Mouse (Mus musculus) forebrain, embryonic 13.5 days (tissue): ENCODE results near the gene Rgl2. TPM values are rescaled to one million over a fixed set of nuclear protein-coding genes. Genes with fewer than 3 reads are reported as not detected.

Source experiments
- ATAC-seq: fragments of 200-750 bp; cut with Nextera tagmentation; 2 replicates; pipeline ENCODE4 v1.8.0; 2017
- H3K27ac ChIP-seq: fragments of 300-500 bp; sonication (generic); 2 replicates; pipeline ENCODE4 v1.5.1; 2015; ENCODE audit warnings: inconsistent platforms, mild to moderate bottlenecking, moderate library complexity
- H3K27me3 ChIP-seq: fragments of 300-500 bp; sonication (generic); 2 replicates; pipeline ENCODE4 v1.6.1; 2015; ENCODE audit warnings: mild to moderate bottlenecking, inconsistent platforms
- H3K36me3 ChIP-seq: fragments of 300-500 bp; sonication (generic); 2 replicates; pipeline ENCODE4 v1.6.1; 2015; ENCODE audit warnings: mild to moderate bottlenecking, inconsistent platforms; ENCODE audit not compliant: poor library complexity, severe bottlenecking
- H3K4me1 ChIP-seq: fragments of 300-500 bp; sonication (generic); 2 replicates; pipeline ENCODE4 v1.6.1; 2015; ENCODE audit warnings: inconsistent platforms
- H3K4me2 ChIP-seq: fragments of 300-500 bp; sonication (generic); 2 replicates; pipeline ENCODE4 v1.6.1; 2015; ENCODE audit warnings: inconsistent platforms, mild to moderate bottlenecking, moderate library complexity
- H3K4me3 ChIP-seq: fragments of 300-500 bp; sonication (generic); 2 replicates; pipeline ENCODE4 v1.5.1; 2015; ENCODE audit warnings: mild to moderate bottlenecking, inconsistent platforms
- H3K9ac ChIP-seq: fragments of 300-500 bp; sonication (generic); 2 replicates; pipeline ENCODE4 v1.6.1; 2015; ENCODE audit warnings: mild to moderate bottlenecking, inconsistent platforms
- H3K9me3 ChIP-seq: fragments of 300-500 bp; sonication (generic); replicated peaks from 2 replicates; pipeline ENCODE4 v1.6.1; 2016; ENCODE audit warnings: inconsistent platforms
- WGBS: fragments of 180-500 bp; shearing (Covaris S2); methylation state at CpG from one replicate; pipeline ENCODE4 v1.1.7; 2015; 5-methylcytosine and 5-hydroxymethylcytosine counted together
- polyA plus RNA-seq: library from polyadenylated mRNA; unstranded; fragments of >200 nt; fragmentation: Nextera tagmentation; extraction: Ambion mirVana; gene quantifications from 2 replicates; pipeline ENCODE4 v1.2.1, GENCODE M21; 2015

The Rgl2 gene
- polyA plus RNA-seq, 1 experiment from 2014 or later, result 39.3 TPM

DNA sequence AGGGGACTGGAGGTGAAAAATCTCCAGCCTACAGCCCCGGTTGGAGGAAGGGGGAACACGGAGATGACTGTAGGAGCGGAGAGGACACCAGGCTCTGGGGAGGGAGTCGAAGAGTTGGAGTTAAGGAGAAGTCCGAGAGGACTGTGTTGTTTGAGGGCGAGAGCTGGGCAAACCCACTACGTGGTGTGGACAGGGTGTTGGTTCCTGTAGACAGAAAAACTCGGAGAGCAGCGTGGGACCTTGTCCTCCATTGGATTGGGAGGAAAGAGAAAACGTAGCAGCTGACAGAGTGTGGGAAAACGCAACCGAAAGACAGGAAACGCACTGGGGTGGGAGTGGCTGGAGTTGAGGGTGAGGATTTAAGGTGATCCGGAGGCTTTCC lies 19.5 kb upstream of the Rgl2 start:
- peak overlapping the region; percentile 88 for H3K4me3 ChIP-seq
- H3K4me2 ChIP-seq, result peak overlapping the region; percentile 95
- peak overlapping the region; percentile 89 for H3K9ac ChIP-seq
- H3K4me1 ChIP-seq, result peaks cover 36% of the 10 kb centered on the region
- H3K36me3 ChIP-seq, result peaks cover 40% of the 10 kb centered on the region
- H3K27ac ChIP-seq, result peak overlapping the region; percentile 84
- ATAC-seq, result no peak
- under 1% methylated on average over 14 of the region's 14 CpGs for WGBS
- no peaks in the 10 kb centered on the region for H3K27me3 ChIP-seq
- no peaks in the 10 kb centered on the region for H3K9me3 ChIP-seq

DNA sequence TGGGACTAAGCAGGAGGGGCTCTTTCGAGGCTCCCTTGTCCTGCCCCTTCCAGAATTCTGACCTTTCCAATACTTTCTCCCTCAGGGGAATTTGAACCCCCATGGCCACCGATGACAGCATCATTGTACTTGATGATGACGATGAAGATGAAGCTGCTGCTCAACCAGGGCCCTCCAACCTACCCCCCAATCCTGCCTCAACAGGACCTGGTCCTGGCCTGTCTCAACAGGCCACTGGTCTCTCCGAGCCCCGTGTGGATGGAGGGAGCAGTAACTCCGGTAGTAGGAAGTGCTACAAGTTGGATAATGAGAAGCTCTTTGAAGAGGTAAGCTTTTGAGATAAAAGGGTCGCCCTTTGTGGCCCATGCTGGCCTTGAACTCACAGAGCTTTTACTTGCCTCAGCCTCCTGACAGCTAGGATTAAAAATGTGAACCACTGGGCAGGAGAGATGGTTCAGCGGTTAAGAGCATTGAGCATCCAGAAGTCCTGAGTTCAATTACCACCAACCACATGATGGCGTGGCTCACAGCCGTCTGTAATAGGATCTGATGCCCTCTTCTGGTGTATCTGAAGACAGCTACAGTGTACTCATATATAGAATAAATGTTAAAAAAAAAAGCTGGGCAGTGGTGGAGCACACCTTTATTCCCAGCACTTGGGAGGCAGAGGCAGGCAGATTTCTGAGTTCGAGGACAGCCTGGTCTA lies 18.8 kb upstream of the Rgl2 start:
- WGBS, result 51% methylated on average over 11 of the region's 11 CpGs
- peaks cover 43% of the 10 kb centered on the region for H3K4me1 ChIP-seq
- peak overlapping the region; percentile 95 for H3K4me2 ChIP-seq
- no peaks in the 10 kb centered on the region for H3K27me3 ChIP-seq
- H3K9ac ChIP-seq, result peak overlapping the region; percentile 89
- H3K27ac ChIP-seq, result no peak overlapping the region
- H3K4me3 ChIP-seq, result peak overlapping the region; percentile 88
- H3K36me3 ChIP-seq, result peaks cover 43% of the 10 kb centered on the region
- no peaks in the 10 kb centered on the region for H3K9me3 ChIP-seq
- no peak for ATAC-seq

DNA sequence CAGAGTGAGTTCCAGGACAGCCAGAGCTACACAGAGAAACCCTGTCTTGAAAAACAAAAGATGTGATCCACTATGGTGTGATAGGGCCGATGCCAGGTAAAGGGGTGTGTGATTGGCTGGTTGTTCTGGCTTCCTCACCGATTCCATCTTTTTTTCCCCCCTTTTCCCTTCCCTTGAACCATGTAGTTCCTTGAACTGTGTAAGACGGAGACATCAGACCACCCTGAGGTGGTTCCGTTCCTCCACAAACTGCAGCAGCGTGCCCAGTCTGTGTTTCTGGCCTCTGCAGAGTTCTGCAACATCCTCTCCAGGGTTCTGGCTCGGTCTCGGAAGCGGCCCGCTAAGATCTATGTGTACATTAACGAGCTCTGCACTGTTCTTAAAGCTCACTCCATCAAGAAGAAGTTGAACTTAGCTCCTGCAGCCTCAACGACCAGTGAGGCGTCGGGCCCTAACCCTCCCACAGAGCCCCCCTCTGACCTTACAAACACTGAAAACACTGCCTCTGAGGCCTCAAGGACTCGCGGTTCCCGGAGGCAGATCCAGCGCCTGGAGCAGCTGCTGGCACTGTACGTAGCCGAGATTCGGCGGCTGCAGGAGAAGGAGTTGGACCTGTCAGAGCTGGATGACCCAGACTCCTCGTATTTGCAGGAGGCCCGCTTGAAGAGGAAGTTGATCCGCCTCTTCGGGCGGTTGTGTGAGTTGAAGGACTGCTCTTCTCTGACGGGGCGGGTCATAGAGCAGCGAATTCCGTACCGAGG lies 18.1 kb upstream of the Rgl2 start:
- Histone ChIP-seq H3K27ac (no peak overlapping the region), H3K4me3 (no peak overlapping the region), H3K9me3 (no peaks in the 10 kb centered on the region), H3K9ac (no peak overlapping the region), H3K36me3 (peaks cover 43% of the 10 kb centered on the region), H3K27me3 (no peaks in the 10 kb centered on the region), H3K4me2 (no peak overlapping the region; the same call in 1 of the 2 replicates), H3K4me1 (peaks cover 44% of the 10 kb centered on the region)
- no peak for ATAC-seq
- 90% methylated on average over 31 of the region's 31 CpGs for WGBS

DNA sequence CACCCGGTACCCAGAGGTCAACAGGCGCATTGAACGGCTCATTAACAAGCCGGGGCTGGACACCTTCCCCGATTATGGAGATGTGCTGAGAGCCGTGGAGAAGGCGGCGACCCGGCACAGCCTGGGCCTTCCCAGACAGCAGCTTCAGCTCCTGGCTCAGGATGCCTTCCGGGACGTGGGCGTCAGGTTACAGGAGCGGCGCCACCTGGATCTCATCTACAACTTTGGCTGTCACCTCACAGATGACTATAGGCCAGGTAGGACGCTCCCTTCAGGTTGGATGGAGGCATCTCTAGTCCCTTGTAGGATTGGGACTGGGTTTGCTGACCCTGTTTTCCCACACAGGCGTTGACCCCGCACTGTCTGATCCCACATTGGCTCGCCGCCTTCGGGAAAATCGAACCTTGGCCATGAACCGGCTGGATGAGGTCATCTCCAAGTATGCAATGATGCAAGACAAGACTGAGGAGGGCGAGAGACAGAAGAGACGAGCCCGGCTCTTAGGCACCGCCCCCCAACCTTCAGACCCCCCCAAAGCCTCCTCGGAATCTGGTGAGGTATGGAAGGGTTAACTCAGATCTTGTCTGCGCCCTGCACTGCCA lies 17.4 kb upstream of the Rgl2 start:
- Histone ChIP-seq H3K4me3 (no peak overlapping the region), H3K4me2 (no peak overlapping the region), H3K27ac (no peak overlapping the region), H3K9me3 (no peaks in the 10 kb centered on the region), H3K27me3 (no peaks in the 10 kb centered on the region), H3K4me1 (peaks cover 50% of the 10 kb centered on the region), H3K9ac (no peak overlapping the region), H3K36me3 (peaks cover 43% of the 10 kb centered on the region)
- no peak for ATAC-seq
- 92% methylated on average over 28 of the region's 28 CpGs for WGBS

DNA sequence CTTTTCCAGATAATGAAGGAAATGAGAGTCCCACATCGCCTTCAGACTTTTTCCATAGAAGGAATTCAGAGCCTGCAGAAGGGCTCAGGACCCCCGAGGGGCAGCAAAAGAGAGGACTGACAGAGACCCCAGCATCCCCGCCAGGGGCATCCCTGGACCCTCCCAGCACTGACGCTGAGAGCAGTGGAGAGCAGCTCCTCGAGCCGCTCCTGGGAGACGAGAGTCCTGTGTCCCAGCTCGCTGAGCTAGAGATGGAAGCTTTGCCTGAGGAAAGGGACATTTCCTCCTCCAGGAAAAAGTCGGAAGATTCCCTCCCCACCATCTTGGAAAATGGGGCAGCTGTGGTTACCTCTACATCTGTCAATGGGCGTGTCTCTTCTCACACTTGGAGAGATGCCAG lies 16.1 kb upstream of the Rgl2 start:
- WGBS, result 87% methylated on average over 10 of the region's 10 CpGs
- ATAC-seq, result no peak
- Histone ChIP-seq H3K36me3 (peaks cover 55% of the 10 kb centered on the region), H3K27ac (no peak overlapping the region), H3K27me3 (no peaks in the 10 kb centered on the region), H3K9me3 (no peaks in the 10 kb centered on the region), H3K4me1 (peaks cover 47% of the 10 kb centered on the region), H3K4me3 (no peak overlapping the region), H3K4me2 (no peak overlapping the region), H3K9ac (no peak overlapping the region)

DNA sequence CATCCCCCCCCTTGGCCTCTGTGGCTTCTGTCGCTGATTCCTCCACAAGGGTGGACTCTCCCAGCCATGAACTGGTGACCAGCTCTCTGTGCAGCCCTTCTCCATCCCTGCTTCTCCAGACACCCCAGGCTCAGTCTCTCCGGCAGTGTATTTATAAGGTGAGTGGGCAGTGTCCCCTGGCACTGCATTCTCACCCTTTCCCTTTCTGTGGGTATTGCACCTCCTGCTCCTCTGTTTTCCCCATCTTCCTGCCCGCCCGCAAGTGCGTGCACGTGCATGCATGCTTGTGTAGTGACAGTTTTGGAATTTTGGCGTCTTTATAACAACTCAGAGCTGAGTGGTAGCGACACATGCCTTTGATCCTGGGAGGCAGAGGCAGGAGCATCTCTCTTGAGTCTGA lies 15.4 kb upstream of the Rgl2 start:
- H3K27me3 ChIP-seq, result no peaks in the 10 kb centered on the region
- peaks cover 50% of the 10 kb centered on the region for H3K4me1 ChIP-seq
- 97% methylated on average over 8 of the region's 8 CpGs for WGBS
- peaks cover 56% of the 10 kb centered on the region for H3K36me3 ChIP-seq
- no peaks in the 10 kb centered on the region for H3K9me3 ChIP-seq
- no peak overlapping the region for H3K9ac ChIP-seq
- H3K4me3 ChIP-seq, result no peak overlapping the region
- no peak overlapping the region for H3K27ac ChIP-seq
- H3K4me2 ChIP-seq, result no peak overlapping the region
- ATAC-seq, result no peak

DNA sequence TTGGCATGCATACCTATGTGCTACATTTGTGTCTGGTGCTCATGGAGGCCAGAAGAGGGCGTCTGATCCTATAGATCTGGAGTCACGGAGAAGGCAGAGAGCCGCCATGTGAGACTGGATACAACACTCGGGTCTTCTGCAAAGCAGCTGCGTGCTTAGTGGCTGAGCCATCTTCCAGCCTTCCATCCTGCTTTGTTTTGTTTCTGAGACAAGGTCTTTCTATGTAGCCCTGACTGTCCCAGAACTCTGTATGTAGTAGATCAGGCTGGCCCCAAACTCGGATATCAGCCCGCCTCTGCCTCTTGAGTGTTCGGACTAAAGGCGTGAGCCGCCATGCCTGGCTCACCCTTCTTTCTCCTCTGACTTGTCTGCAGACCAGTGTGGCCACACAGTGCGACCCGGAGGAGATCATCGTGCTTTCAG lies 14.4 kb upstream of the Rgl2 start:
- 0 out of 2 replicates have a peak overlapping the region, but pooled peaks have one; percentile 62 for H3K9ac ChIP-seq
- peak overlapping the region; percentile 63 for H3K4me2 ChIP-seq
- H3K4me3 ChIP-seq, result peak overlapping the region; percentile 54
- H3K9me3 ChIP-seq, result no peaks in the 10 kb centered on the region
- peak overlapping the region; percentile 78; the same call in 1 of the 2 replicates for H3K27ac ChIP-seq
- ATAC-seq, result no peak
- WGBS, result 62% methylated on average over 13 of the region's 13 CpGs
- peaks cover 59% of the 10 kb centered on the region for H3K4me1 ChIP-seq
- peaks cover 56% of the 10 kb centered on the region for H3K36me3 ChIP-seq
- no peaks in the 10 kb centered on the region for H3K27me3 ChIP-seq

DNA sequence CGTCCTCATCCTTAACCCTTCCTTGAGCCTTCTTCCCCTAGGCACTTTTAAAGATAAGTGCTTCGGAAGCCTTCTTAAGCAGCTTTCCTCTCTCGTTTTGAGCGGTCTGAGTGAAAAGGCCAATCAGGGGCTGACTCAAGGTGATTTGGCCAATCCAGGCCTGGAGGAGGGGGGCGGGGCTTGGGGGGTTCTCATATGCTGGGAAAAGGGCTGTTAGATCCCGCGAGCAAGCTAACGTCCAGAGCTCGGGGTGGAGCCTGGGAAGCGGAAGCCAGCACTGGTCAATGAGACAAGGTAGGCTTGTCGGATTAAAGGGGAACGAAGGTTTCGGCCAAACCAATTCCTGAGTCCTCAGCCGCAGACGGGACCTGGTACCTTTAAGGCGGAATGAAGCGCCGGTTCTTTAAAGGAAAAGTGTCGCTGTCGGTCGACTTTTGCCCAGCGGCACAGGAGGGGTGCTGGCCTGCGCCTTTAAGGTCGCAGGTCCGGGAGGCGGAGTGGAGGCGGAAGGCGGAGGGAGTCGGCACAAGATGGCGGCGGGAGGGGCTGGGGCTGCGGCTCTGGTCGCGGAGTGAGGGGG lies 13.6 kb upstream of the Rgl2 start, which contains the start of the genes Tapbp and Zbtb22:
TSS of gene Tapbp (plus strand) at position 229 of the 580 bp plus-strand sequence.
TSS of gene Zbtb22 (plus strand) at position 234 of the 580 bp plus-strand sequence.
- Histone ChIP-seq H3K27me3 (no peaks in the 10 kb centered on the region), H3K36me3 (peaks cover 54% of the 10 kb centered on the region), H3K9me3 (no peaks in the 10 kb centered on the region), H3K4me2 (peak within 1 kb of the TSS; percentile 63), H3K9ac (peak within 1 kb of the TSS; percentile 62), H3K4me1 (peaks cover 59% of the 10 kb centered on the region), H3K4me3 (peak within 1 kb of the TSS; percentile 54), H3K27ac (peak within 1 kb of the TSS; percentile 78)
- 2% methylated on average over 30 of the region's 34 CpGs for WGBS
- ATAC-seq, result peak; percentile 91

DNA sequence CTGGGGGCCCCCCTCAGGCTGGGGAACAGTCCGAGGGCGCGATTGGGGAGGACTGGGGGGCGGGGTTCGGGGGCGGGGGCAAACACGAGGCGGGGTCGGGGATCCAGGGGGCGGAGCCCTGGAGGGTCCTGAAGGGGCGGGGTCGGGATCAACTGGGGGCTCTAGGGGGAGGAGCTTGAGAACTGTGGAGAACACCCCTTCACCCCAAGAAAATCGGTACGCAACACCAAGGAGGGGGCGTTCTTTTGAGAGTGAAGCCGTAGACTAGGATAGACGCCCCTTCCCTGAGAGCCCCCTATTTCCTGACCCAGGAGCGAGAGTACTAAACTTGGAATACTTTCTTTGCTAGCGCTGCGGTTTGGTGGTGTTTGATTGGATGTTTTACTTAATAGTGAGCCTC lies 13.0 kb upstream of the Rgl2 start:
- Histone ChIP-seq H3K4me3 (peak overlapping the region; percentile 54), H3K9me3 (no peaks in the 10 kb centered on the region), H3K27me3 (no peaks in the 10 kb centered on the region), H3K4me1 (peaks cover 61% of the 10 kb centered on the region), H3K36me3 (peaks cover 48% of the 10 kb centered on the region), H3K27ac (peak overlapping the region; percentile 78), H3K4me2 (peak overlapping the region; percentile 63), H3K9ac (peak overlapping the region; percentile 62)
- WGBS, result 0% methylated on average over 16 of the region's 20 CpGs
- peak; percentile 40 for ATAC-seq

DNA sequence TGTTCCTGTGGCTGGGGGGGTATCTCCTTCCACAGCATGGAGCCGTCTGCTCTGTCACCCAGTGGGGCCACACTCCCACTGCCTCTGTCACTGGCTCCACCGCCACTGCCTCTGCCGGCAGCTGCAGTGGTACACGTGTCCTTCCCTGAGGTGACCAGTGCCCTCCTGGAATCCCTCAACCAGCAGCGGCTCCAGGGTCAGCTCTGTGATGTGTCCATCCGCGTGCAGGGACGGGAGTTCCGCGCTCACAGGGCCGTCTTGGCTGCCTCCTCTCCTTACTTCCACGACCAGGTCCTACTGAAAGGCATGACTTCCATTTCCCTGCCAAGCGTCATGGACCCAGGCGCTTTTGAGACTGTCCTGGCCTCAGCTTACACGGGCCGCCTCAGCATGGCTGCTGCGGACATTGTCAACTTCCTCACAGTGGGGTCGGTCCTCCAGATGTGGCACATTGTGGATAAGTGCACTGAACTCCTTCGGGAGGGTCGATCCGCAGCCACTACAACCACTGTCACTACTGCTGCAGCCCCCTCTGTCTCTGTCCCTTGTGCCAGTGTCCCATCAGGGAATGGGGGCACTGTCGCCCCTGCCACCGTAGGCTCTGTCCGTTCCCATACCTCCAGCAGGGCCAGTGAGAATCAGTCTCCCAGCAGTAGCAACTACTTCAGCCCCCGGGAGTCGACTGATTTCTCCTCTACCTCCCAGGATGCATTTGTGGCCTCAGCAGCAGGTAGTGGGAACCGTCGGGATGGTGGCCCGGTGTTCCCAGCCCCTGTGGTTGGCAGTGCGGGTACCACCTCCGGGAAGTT lies 12.3 kb upstream of the Rgl2 start:
- no peak for ATAC-seq
- Histone ChIP-seq H3K27me3 (no peaks in the 10 kb centered on the region), H3K9me3 (no peaks in the 10 kb centered on the region), H3K4me2 (peak overlapping the region; percentile 63), H3K36me3 (peaks cover 41% of the 10 kb centered on the region), H3K4me1 (peaks cover 57% of the 10 kb centered on the region), H3K4me3 (peak overlapping the region; percentile 54), H3K27ac (no peak overlapping the region), H3K9ac (peak overlapping the region; percentile 62)
- WGBS, result 73% methylated on average over 31 of the region's 31 CpGs

DNA sequence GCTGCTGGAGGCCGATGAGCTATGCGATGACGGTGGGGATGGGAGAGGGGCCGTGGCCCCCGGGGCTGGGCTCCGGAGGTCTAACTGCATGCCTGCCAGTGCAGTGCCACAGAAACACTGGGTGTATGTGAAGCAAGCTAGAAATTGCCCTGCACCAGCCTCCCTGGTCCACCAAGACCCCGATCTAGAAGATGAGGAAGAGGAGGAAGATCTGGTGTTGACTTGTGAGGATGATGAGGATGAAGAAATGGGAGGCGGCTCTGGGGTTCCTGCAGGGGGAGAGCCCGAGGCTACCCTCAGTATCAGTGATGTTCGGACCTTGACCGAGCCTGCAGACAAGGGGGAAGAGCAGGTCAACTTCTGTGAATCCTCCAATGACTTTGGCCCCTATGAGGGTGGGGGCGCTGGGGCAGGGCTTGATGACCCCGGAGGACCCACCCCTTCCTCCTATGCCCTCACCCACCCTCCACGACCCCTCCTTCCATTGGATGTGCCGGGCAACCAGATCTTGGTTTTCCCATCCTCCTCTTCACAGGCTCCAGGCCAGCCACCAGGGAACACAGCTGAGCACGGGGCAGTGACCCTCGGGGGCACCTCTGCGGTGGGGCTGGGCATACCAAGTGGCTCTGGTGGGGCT lies 11.6 kb upstream of the Rgl2 start:
- no peaks in the 10 kb centered on the region for H3K27me3 ChIP-seq
- peak overlapping the region; percentile 0; the same call in 1 of the 2 replicates for H3K4me2 ChIP-seq
- H3K4me1 ChIP-seq, result peaks cover 57% of the 10 kb centered on the region
- no peak overlapping the region for H3K9ac ChIP-seq
- no peaks in the 10 kb centered on the region for H3K9me3 ChIP-seq
- no peak overlapping the region for H3K4me3 ChIP-seq
- peaks cover 34% of the 10 kb centered on the region for H3K36me3 ChIP-seq
- 88% methylated on average over 18 of the region's 18 CpGs for WGBS
- no peak overlapping the region for H3K27ac ChIP-seq
- ATAC-seq, result no peak
